Mouse (Mus musculus): Measurements from ENCODE around the gene E2f4. TPM values are rescaled to one million over a fixed set of nuclear protein-coding genes. Genes with fewer than 3 reads are reported as not detected.

E2f4 gene
- polyA plus RNA-seq, 1 experiment from 2014 or later, result 136 TPM

- DNase-seq (ENCODE audit: extremely low spot score, low spot score), result no peak
These were observed 7.1 kb downstream of the E2f4 start for GRCm38 (mm10) chr8:105304325-105305210.

GRCm38 (mm10) chr8:105305211-105306145 is 8.0 kb downstream of the E2f4 start, which contains the start of gene Elmo3:
TSS of gene Elmo3 (plus strand) at chr8:105305601.
- DNase-seq (ENCODE audit: extremely low spot score, low spot score), result peak; percentile 52
- no peaks in the 10 kb centered on the region for H3K9me3 ChIP-seq
- peak within 1 kb of the TSS; percentile 75 for H3K27ac ChIP-seq
- peaks cover 91% of the 10 kb centered on the region for H3K36me3 ChIP-seq (replicated peaks)
- H3K4me1 ChIP-seq, result peaks cover 23% of the 10 kb centered on the region
- 8% methylated on average over 30 of the region's 30 CpGs for WGBS
- no peaks in the 10 kb centered on the region for H3K27me3 ChIP-seq (ENCODE audit: poor library complexity, severe bottlenecking)
- peak within 1 kb of the TSS; percentile 43 for H3K4me3 ChIP-seq

More at GRCm38 (mm10) chr8:105304325-105305210, 7.1 kb downstream of the E2f4 start:
- Histone ChIP-seq H3K9me3 (no peaks in the 10 kb centered on the region), H3K4me1 (peaks cover 23% of the 10 kb centered on the region), H3K36me3 (replicated peaks) (peaks cover 91% of the 10 kb centered on the region), H3K4me3 (no peak overlapping the region), H3K27ac (no peak overlapping the region), H3K27me3 (ENCODE audit: poor library complexity, severe bottlenecking) (no peaks in the 10 kb centered on the region)
- 84% methylated on average over 9 of the region's 9 CpGs for WGBS

DNA sequence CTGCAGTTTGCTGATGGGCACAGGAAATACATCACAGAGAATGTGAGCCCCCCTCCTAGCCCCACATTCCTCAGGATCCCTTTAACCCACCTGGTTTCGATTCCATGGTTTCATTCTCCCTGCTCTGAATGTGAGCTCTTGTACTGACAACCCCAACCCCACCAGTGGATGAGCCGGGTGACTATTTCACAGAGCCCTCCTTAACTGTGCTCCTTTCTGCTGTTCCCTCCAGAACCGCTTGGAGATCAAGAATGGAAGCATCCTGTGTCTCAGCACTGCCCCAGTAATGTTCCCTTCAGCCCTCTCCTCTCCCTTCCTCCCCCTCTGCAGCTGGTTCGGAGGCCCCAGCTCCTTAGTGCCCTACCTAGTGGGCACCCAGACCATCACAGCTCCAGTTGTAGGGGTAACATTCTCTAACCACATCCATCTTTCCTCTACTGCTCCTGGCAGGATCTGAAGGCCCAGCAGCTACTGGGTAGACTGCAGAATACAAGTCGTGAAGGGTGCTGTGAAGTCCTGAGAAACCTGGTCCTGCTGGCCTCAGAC is 8.8 kb downstream of the E2f4 start:
- H3K9me3 ChIP-seq, result no peaks in the 10 kb centered on the region
- H3K27me3 ChIP-seq (ENCODE audit: poor library complexity, severe bottlenecking), result no peaks in the 10 kb centered on the region
- 65% methylated on average over 5 of the region's 5 CpGs for WGBS
- H3K4me1 ChIP-seq, result peaks cover 23% of the 10 kb centered on the region
- peak overlapping the region; percentile 43 for H3K4me3 ChIP-seq
- H3K36me3 ChIP-seq (replicated peaks), result peaks cover 89% of the 10 kb centered on the region
- H3K27ac ChIP-seq, result peak overlapping the region; percentile 75
- DNase-seq (ENCODE audit: extremely low spot score, low spot score), result no peak

GRCm38 (mm10) chr8:105307670-105308069 is 10.2 kb downstream of the E2f4 start:
- no peaks in the 10 kb centered on the region for H3K27me3 ChIP-seq (ENCODE audit: poor library complexity, severe bottlenecking)
- WGBS, result 94% methylated on average over 13 of the region's 13 CpGs
- no peak overlapping the region for H3K4me3 ChIP-seq
- H3K36me3 ChIP-seq (replicated peaks), result peaks cover 89% of the 10 kb centered on the region
- no peaks in the 10 kb centered on the region for H3K9me3 ChIP-seq
- H3K4me1 ChIP-seq, result peaks cover 23% of the 10 kb centered on the region
- DNase-seq (ENCODE audit: extremely low spot score, low spot score), result no peak
- H3K27ac ChIP-seq, result no peak overlapping the region

DNA sequence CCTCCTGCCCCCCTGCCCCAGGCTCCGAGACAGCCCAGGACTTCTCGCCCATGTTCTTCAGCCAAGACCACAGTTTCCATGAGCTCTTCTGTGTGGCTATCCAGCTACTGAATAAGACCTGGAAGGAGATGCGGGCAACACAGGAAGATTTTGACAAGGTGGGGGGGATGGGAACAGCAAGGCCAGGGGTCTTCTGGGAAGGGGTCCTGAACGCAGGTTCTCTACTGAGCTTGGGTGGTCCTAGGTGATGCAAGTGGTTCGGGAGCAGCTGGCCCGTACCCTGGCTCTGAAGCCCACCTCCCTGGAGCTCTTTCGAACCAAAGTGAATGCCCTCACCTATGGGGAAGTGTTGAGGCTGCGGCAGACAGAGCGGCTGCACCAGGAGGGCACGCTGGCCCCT is 11.0 kb downstream of the E2f4 start:
- Histone ChIP-seq H3K27me3 (ENCODE audit: poor library complexity, severe bottlenecking) (no peaks in the 10 kb centered on the region), H3K4me3 (no peak overlapping the region), H3K27ac (no peak overlapping the region), H3K9me3 (no peaks in the 10 kb centered on the region), H3K36me3 (replicated peaks) (peaks cover 89% of the 10 kb centered on the region), H3K4me1 (peaks cover 23% of the 10 kb centered on the region)
- DNase-seq (ENCODE audit: extremely low spot score, low spot score), result no peak
- 93% methylated on average over 10 of the region's 10 CpGs for WGBS

GRCm38 (mm10) chr8:105309142-105309847 is 11.8 kb downstream of the E2f4 start:
- DNase-seq (ENCODE audit: extremely low spot score, low spot score), result no peak
- Histone ChIP-seq H3K4me1 (peaks cover 29% of the 10 kb centered on the region), H3K9me3 (no peaks in the 10 kb centered on the region), H3K36me3 (replicated peaks) (peaks cover 89% of the 10 kb centered on the region), H3K4me3 (no peak overlapping the region), H3K27me3 (ENCODE audit: poor library complexity, severe bottlenecking) (no peaks in the 10 kb centered on the region), H3K27ac (no peak overlapping the region)
- WGBS, result 82% methylated on average over 15 of the region's 15 CpGs

- Histone ChIP-seq H3K27me3 (ENCODE audit: poor library complexity, severe bottlenecking) (no peaks in the 10 kb centered on the region), H3K9me3 (no peaks in the 10 kb centered on the region), H3K4me1 (peaks cover 21% of the 10 kb centered on the region), H3K27ac (no peak overlapping the region), H3K36me3 (replicated peaks) (peaks cover 88% of the 10 kb centered on the region), H3K4me3 (no peak overlapping the region)
- DNase-seq (ENCODE audit: extremely low spot score, low spot score), result no peak
- WGBS, result 88% methylated on average over 8 of the region's 8 CpGs
These were observed 12.7 kb downstream of the E2f4 start for GRCm38 (mm10) chr8:105310118-105310517.

DNA sequence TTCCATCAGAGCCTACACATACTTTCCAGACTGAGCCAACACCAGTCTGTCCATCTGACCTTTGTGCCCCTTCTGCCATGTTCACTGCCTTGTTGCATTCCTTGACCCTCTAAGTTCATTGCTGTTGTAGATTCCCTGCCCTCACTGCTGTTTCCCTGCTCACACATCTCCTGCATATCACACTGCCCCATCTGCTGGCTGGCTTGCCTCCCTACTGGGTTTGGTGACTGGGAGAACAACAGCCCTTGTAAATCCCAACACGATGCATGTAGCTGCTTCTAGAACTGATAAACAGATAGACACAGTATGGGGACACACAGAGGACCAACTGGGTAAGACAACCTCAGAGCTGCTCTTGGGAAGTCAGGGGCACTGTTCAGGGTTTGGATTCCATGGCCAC is 14.3 kb downstream of the E2f4 start:
- Histone ChIP-seq H3K4me3 (no peak overlapping the region), H3K27ac (no peak overlapping the region), H3K36me3 (replicated peaks) (peaks cover 92% of the 10 kb centered on the region), H3K9me3 (no peaks in the 10 kb centered on the region), H3K27me3 (ENCODE audit: poor library complexity, severe bottlenecking) (no peaks in the 10 kb centered on the region), H3K4me1 (peaks cover 6% of the 10 kb centered on the region)
- WGBS, result 83% methylated on average over 1 of the region's 1 CpGs
- DNase-seq (ENCODE audit: extremely low spot score, low spot score), result no peak

DNA sequence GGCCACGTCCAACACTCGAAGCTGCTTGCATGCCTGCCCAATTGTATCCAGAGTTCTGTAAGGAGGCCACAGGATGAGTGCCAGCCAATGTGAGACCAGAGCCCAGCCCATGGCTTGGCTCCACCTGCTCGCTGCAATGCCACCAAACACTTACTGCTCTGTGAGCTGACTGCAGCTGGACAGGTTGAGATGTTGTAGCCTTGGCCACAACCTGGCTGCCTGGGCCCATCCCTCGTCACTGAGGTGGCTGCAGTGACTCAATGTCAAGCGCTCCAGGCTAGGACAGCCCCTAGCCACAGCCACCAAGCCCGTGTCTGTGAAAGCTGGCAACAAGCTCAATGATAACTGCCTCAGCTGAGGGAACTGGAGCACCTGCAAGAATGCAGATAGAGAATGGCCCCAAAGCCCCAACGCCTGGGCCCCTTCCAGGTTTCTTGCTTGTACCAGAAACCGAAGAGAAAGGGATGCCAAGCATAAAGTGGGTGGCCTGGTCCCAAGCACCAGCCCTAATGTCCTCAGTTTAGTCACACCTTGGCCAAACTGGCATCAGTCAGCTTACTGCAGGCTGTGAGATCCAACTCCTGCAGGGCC is 15.5 kb downstream of the E2f4 start:
- no peak for DNase-seq (ENCODE audit: extremely low spot score, low spot score)
- WGBS, result 91% methylated on average over 8 of the region's 8 CpGs
- Histone ChIP-seq H3K36me3 (replicated peaks) (peaks cover 89% of the 10 kb centered on the region), H3K27me3 (ENCODE audit: poor library complexity, severe bottlenecking) (no peaks in the 10 kb centered on the region), H3K4me1 (peaks cover 6% of the 10 kb centered on the region; the same call in 1 of the 2 replicates), H3K9me3 (no peaks in the 10 kb centered on the region), H3K27ac (no peak overlapping the region), H3K4me3 (no peak overlapping the region)

GRCm38 (mm10) chr8:105313622-105314402 is 16.3 kb downstream of the E2f4 start:
- peaks cover 89% of the 10 kb centered on the region for H3K36me3 ChIP-seq (replicated peaks)
- H3K27ac ChIP-seq, result no peak overlapping the region
- 77% methylated on average over 9 of the region's 9 CpGs for WGBS
- no peak for DNase-seq (ENCODE audit: extremely low spot score, low spot score)
- no peak overlapping the region for H3K4me3 ChIP-seq
- no peaks in the 10 kb centered on the region for H3K27me3 ChIP-seq (ENCODE audit: poor library complexity, severe bottlenecking)
- H3K9me3 ChIP-seq, result no peaks in the 10 kb centered on the region
- peaks cover 6% of the 10 kb centered on the region; the same call in 1 of the 2 replicates for H3K4me1 ChIP-seq

DNA sequence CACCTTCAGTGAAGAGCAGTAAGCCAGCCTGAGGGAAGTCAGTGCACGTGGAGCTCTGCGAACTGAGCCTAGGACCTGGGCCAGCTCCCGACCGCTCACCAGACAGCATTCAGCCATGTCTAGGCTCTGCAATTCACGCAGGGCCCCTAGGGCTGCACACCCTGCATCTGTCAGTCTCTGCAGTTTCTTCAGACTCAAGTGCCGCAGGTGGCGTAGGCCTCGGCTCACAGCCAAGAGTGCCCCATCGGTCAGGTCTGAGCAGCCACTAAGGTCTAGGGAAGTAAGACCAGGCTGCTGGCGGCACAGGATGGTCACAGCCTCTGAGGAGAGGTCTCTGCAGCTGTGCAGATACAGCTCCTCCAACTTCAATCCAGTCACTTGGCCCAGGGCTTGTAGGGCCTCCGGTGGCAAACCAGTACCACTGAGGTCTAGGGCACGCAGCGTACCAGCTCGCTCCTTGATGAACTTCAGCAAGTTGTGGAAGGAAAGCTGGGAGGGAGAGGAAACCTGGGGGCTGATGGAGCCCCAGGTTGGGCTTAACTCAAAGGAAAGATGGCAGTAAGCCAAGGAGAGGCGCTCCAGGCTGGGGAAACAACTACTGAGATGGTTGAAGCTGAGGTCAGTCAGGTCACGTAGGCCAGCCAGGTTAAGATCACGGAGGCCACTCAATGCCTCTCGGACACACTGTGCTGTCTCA is 17.8 kb downstream of the E2f4 start:
- no peak overlapping the region for H3K4me3 ChIP-seq
- H3K27me3 ChIP-seq (ENCODE audit: poor library complexity, severe bottlenecking), result no peaks in the 10 kb centered on the region
- H3K36me3 ChIP-seq (replicated peaks), result peaks cover 89% of the 10 kb centered on the region
- no peak overlapping the region for H3K27ac ChIP-seq
- 94% methylated on average over 18 of the region's 18 CpGs for whole genome bisulfite sequencing
- DNase-seq (ENCODE audit: extremely low spot score, low spot score), result no peak
- H3K4me1 ChIP-seq, result peaks cover 6% of the 10 kb centered on the region; the same call in 1 of the 2 replicates
- H3K9me3 ChIP-seq, result no peaks in the 10 kb centered on the region

All from forebrain, embryonic 10.5 days (tissue).